Mouse (Mus musculus) adrenal gland, adult 18-20 months (tissue): ENCODE measurements around the gene Gm47955. TPM values are rescaled to one million over a fixed set of nuclear protein-coding genes. Genes with fewer than 3 reads are reported as not detected.
"Not testable (repeated sequence)": the region's sequence is repeated elsewhere in the genome, so short reads cannot be mapped to it uniquely, and the experiment has no call there.

Experiments
- DNase-seq, 2 experiments: peaks; one replicate each; pipeline ENCODE4 v3.0.0; 2021 to 2022; ENCODE audit warnings: low spot score in 2 of 2
- total RNA-seq, 2 experiments: library from RNA; stranded (reverse); gene quantifications; 1 replicate in 1 of 2; 2 replicates in 1 of 2; pipeline ENCODE4 v1.2.3; 2021

The Gm47955 gene
- total RNA-seq, 2 experiments from 2014 or later = not detected

GRCm38 (mm10) chr1:82992093-82992492, 32.0 kb downstream of the Gm47955 start:
- DNase-seq = no peak

- DNase-seq = no peak
These were observed 33.9 kb downstream of the Gm47955 start for GRCm38 (mm10) chr1:82993947-82994346.

GRCm38 (mm10) chr1:83000306-83000705, 40.2 kb downstream of the Gm47955 start, which contains the start of gene Gm47959:
Gene Gm47959 (plus strand): TSS chr1:83000548.
- not testable (repeated sequence) for DNase-seq

- no peak for DNase-seq
These were observed 46.4 kb downstream of the Gm47955 start for GRCm38 (mm10) chr1:83006218-83007179.

DNA sequence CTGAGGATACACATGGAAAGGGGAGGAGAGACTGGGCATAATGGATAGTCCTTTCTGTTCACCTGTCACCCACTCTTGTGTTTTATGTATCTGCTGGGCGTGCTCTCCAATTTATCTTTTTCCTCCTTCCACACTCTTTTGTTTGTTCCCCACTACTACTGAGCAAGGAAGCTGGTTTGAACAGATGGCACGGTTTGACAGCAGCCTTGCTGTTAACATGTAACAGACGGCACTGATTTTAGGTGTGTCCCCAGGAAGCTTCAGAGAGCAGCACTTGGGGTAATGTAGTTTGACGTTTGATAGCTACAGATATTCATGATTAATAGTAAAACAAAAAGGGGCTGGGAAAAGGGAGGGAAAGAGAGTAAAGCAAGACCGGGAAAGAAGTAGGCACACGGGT, 47.4 kb downstream of the Gm47955 start:
- DNase-seq = no peak

Other genes with a start within 250 kb of the Gm47955 start
- 100 to 1,000 TPM; 110 to 116 TPM for gene Mff, start 235.4 kb upstream of the Gm47955 start, total RNA-seq
- not detected for gene Tm4sf20, start 191.8 kb upstream of the Gm47955 start, total RNA-seq
- gene Gm47791, start 189.0 kb upstream of the Gm47955 start, total RNA-seq = not detected
- 10 to 100 TPM; 47.9 to 54.4 TPM for gene Agfg1, start 120.8 kb upstream of the Gm47955 start, total RNA-seq
- gene A030005L19Rik, start 47.0 kb upstream of the Gm47955 start, total RNA-seq = not detected
- not detected for gene A030014E15Rik, start 35.4 kb upstream of the Gm47955 start, total RNA-seq
- not detected for gene Gm6217, start 28.9 kb upstream of the Gm47955 start, total RNA-seq
- not detected for gene A030003K21Rik, start 16.9 kb upstream of the Gm47955 start, total RNA-seq
- not detected for gene Gm7544, start 4.3 kb upstream of the Gm47955 start, total RNA-seq
- gene Gm47959, start 40.3 kb downstream of the Gm47955 start, total RNA-seq = not detected
- under 1 TPM; 0.16 to 0.30 TPM for gene Slc19a3, start 78.2 kb downstream of the Gm47955 start, total RNA-seq
- gene Krtap28-10, start 82.2 kb downstream of the Gm47955 start, total RNA-seq = not detected
- gene Gm47969, start 84.6 kb downstream of the Gm47955 start, total RNA-seq = not detected
- gene A030005K14Rik, start 99.1 kb downstream of the Gm47955 start, total RNA-seq = not detected
- gene Krtap28-13, start 100.6 kb downstream of the Gm47955 start, total RNA-seq = not detected
- not detected for gene Ccl20, start 156.5 kb downstream of the Gm47955 start, total RNA-seq
- not detected for gene Daw1, start 199.5 kb downstream of the Gm47955 start, total RNA-seq